Mouse (Mus musculus): ENCODE results near the gene Mcm6.

DNA sequence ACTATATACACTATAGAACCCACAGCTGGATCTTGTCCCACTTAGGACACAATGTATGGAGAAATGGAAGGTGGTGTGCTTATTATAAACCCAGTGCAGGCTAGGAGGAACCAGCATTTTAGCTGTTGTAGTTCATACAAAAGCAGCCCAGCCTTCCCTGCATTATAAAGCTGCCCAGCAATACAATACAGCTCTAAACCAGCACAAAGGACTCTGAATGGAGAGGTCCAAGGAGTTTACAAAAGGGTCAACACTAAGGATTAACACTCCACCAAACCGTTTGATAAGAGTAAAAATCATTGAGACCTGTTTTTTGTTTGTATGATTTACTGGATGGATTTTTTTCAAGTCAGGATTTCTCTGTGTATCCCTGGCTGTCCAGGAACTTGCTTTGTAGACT, 47.4 kb upstream of the Mcm6 start:
- TF ChIP-seq CTCF (IDR thresholded peaks at IDR 0.05; ENCODE audit: low read depth) (no peak), EP300 (IDR thresholded peaks at IDR 0.05; ENCODE audit: low read depth) (no peak)
